Mouse (Mus musculus): Measurements from ENCODE around the gene Cdrt4. TPM values are rescaled to one million over a fixed set of nuclear protein-coding genes. Genes with fewer than 3 reads are reported as not detected.

The Cdrt4 gene
- total and polyA plus RNA-seq, 2 experiments from 2014 or later: 0.35 TPM; not detected in 1

- no peak for TF ChIP-seq CTCF (IDR thresholded peaks at IDR 0.05; ENCODE audit: low read depth)
- H3K4me3 ChIP-seq (ENCODE audit: low read length): no peak overlapping the region
- no peak for ATAC-seq
- H3K27me3 ChIP-seq (ENCODE audit: insufficient read depth, low read length): no peaks in the 10 kb centered on the region
- no peaks in the 10 kb centered on the region for H3K36me3 ChIP-seq (ENCODE audit: insufficient read depth, low read length)
- no peaks in the 10 kb centered on the region for H3K9me3 ChIP-seq (ENCODE audit: low read length)
- no peaks in the 10 kb centered on the region for H3K4me1 ChIP-seq (ENCODE audit: insufficient read depth, low read length)
- H3K27ac ChIP-seq: no peak overlapping the region
- H3K4me2 ChIP-seq (ENCODE audit: low read depth, low read length): no peak overlapping the region
- WGBS: 56% methylated on average over 5 of the region's 5 CpGs
- H3K9ac ChIP-seq (replicated peaks; ENCODE audit: low read length): no peak overlapping the region
- no peak for DNase-seq (ENCODE audit: low spot score)
Measured at GRCm38 (mm10) chr11:62938921-62939320, 12.1 kb upstream of the Cdrt4 start.

- DNase-seq (ENCODE audit: low spot score) (no peak), ATAC-seq (no peak)
- 88% methylated on average over 3 of the region's 3 CpGs for WGBS
- no peaks in the 10 kb centered on the region for H3K36me3 ChIP-seq (ENCODE audit: insufficient read depth, low read length)
- no peak for TF ChIP-seq CTCF (IDR thresholded peaks at IDR 0.05; ENCODE audit: low read depth)
- H3K27ac ChIP-seq: no peak overlapping the region
- no peaks in the 10 kb centered on the region for H3K27me3 ChIP-seq (ENCODE audit: insufficient read depth, low read length)
- no peaks in the 10 kb centered on the region for H3K9me3 ChIP-seq (ENCODE audit: low read length)
- no peak overlapping the region for H3K4me2 ChIP-seq (ENCODE audit: low read depth, low read length)
- no peak overlapping the region for H3K4me3 ChIP-seq (ENCODE audit: low read length)
- no peak overlapping the region for H3K9ac ChIP-seq (replicated peaks; ENCODE audit: low read length)
- H3K4me1 ChIP-seq (ENCODE audit: insufficient read depth, low read length): no peaks in the 10 kb centered on the region
Measured at GRCm38 (mm10) chr11:62940176-62940575, 10.8 kb upstream of the Cdrt4 start.

- no peak for ATAC-seq
- no peak for DNase-seq (ENCODE audit: low spot score)
- Histone ChIP-seq H3K27me3 (ENCODE audit: insufficient read depth, low read length) (no peaks in the 10 kb centered on the region), H3K4me2 (ENCODE audit: low read depth, low read length) (no peak overlapping the region), H3K9me3 (ENCODE audit: low read length) (no peaks in the 10 kb centered on the region), H3K9ac (replicated peaks; ENCODE audit: low read length) (no peak overlapping the region), H3K4me3 (ENCODE audit: low read length) (no peak overlapping the region), H3K4me1 (ENCODE audit: insufficient read depth, low read length) (no peaks in the 10 kb centered on the region), H3K27ac (no peak overlapping the region), H3K36me3 (ENCODE audit: insufficient read depth, low read length) (no peaks in the 10 kb centered on the region)
- 72% methylated on average over 6 of the region's 6 CpGs for WGBS
- TF ChIP-seq CTCF (IDR thresholded peaks at IDR 0.05; ENCODE audit: low read depth): no peak
Measured at GRCm38 (mm10) chr11:62943538-62943937, 7.5 kb upstream of the Cdrt4 start.

GRCm38 (mm10) chr11:62945514-62945913, 5.5 kb upstream of the Cdrt4 start:
- Histone ChIP-seq H3K4me1 (ENCODE audit: insufficient read depth, low read length) (no peaks in the 10 kb centered on the region), H3K27ac (no peak overlapping the region), H3K4me3 (ENCODE audit: low read length) (no peak overlapping the region), H3K9ac (replicated peaks; ENCODE audit: low read length) (no peak overlapping the region), H3K4me2 (ENCODE audit: low read depth, low read length) (no peak overlapping the region), H3K27me3 (ENCODE audit: insufficient read depth, low read length) (no peaks in the 10 kb centered on the region), H3K36me3 (ENCODE audit: insufficient read depth, low read length) (no peaks in the 10 kb centered on the region), H3K9me3 (ENCODE audit: low read length) (no peaks in the 10 kb centered on the region)
- WGBS: 41% methylated on average over 4 of the region's 4 CpGs
- TF ChIP-seq CTCF (IDR thresholded peaks at IDR 0.05; ENCODE audit: low read depth): no peak
- ATAC-seq (no peak), DNase-seq (ENCODE audit: low spot score) (no peak)

- Histone ChIP-seq H3K9me3 (ENCODE audit: low read length) (no peaks in the 10 kb centered on the region), H3K4me3 (ENCODE audit: low read length) (no peak overlapping the region), H3K4me1 (ENCODE audit: insufficient read depth, low read length) (no peaks in the 10 kb centered on the region), H3K9ac (replicated peaks; ENCODE audit: low read length) (no peak overlapping the region), H3K36me3 (ENCODE audit: insufficient read depth, low read length) (no peaks in the 10 kb centered on the region), H3K27ac (no peak overlapping the region), H3K4me2 (ENCODE audit: low read depth, low read length) (no peak overlapping the region), H3K27me3 (ENCODE audit: insufficient read depth, low read length) (no peaks in the 10 kb centered on the region)
- DNase-seq (ENCODE audit: low spot score) (no peak), ATAC-seq (no peak)
- 88% methylated on average over 1 of the region's 1 CpGs for WGBS
- no peak for TF ChIP-seq CTCF (IDR thresholded peaks at IDR 0.05; ENCODE audit: low read depth)
Measured at GRCm38 (mm10) chr11:62949548-62949947, 1.4 kb upstream of the Cdrt4 start.

- no peak overlapping the region for H3K9ac ChIP-seq (replicated peaks; ENCODE audit: low read length)
- whole genome bisulfite sequencing: 95% methylated on average over 3 of the region's 3 CpGs
- no peak overlapping the region for H3K27ac ChIP-seq
- no peaks in the 10 kb centered on the region for H3K36me3 ChIP-seq (ENCODE audit: insufficient read depth, low read length)
- H3K4me1 ChIP-seq (ENCODE audit: insufficient read depth, low read length): no peaks in the 10 kb centered on the region
- H3K27me3 ChIP-seq (ENCODE audit: insufficient read depth, low read length): no peaks in the 10 kb centered on the region
- TF ChIP-seq CTCF (IDR thresholded peaks at IDR 0.05; ENCODE audit: low read depth): no peak
- ATAC-seq: no peak
- H3K4me3 ChIP-seq (ENCODE audit: low read length): no peak overlapping the region
- H3K9me3 ChIP-seq (ENCODE audit: low read length): no peaks in the 10 kb centered on the region
- H3K4me2 ChIP-seq (ENCODE audit: low read depth, low read length): no peak overlapping the region
- no peak for DNase-seq (ENCODE audit: low spot score)
Measured at GRCm38 (mm10) chr11:62954766-62955165, 3.8 kb downstream of the Cdrt4 start.

GRCm38 (mm10) chr11:62955186-62955585, 4.2 kb downstream of the Cdrt4 start:
- Histone ChIP-seq H3K9me3 (ENCODE audit: low read length) (no peaks in the 10 kb centered on the region), H3K27me3 (ENCODE audit: insufficient read depth, low read length) (no peaks in the 10 kb centered on the region), H3K9ac (replicated peaks; ENCODE audit: low read length) (no peak overlapping the region), H3K27ac (no peak overlapping the region), H3K4me3 (ENCODE audit: low read length) (no peak overlapping the region), H3K4me2 (ENCODE audit: low read depth, low read length) (no peak overlapping the region), H3K36me3 (ENCODE audit: insufficient read depth, low read length) (no peaks in the 10 kb centered on the region), H3K4me1 (ENCODE audit: insufficient read depth, low read length) (no peaks in the 10 kb centered on the region)
- no peak for TF ChIP-seq CTCF (IDR thresholded peaks at IDR 0.05; ENCODE audit: low read depth)
- 87% methylated on average over 5 of the region's 5 CpGs for WGBS
- DNase-seq (ENCODE audit: low spot score) (no peak), ATAC-seq (no peak)
